Mouse (Mus musculus): Measurements from ENCODE around the gene Gm20662.

GRCm38 (mm10) chr9:107947241-107948194 is 48.6 kb upstream of the Gm20662 start:
- no peak for TF ChIP-seq GATA1 (IDR thresholded peaks at IDR 0.05; ENCODE audit: low read length)
- no peak for TF ChIP-seq TAL1 (IDR thresholded peaks at IDR 0.05; ENCODE audit: low read length)

Measured in erythroblast, embryonic 14.5 days (primary cell).